Mouse (Mus musculus) liver, embryonic 14.5 days (tissue): ENCODE data around the gene Bphl. TPM values are rescaled to one million over a fixed set of nuclear protein-coding genes. Genes with fewer than 3 reads are reported as not detected.

Experiments
- ATAC-seq: fragments of 200-750 bp; cut with Nextera tagmentation; 2 replicates; pipeline ENCODE4 v1.8.0; 2017; ENCODE audit warnings: moderate number of reproducible peaks, mild to moderate bottlenecking, moderate library complexity; ENCODE audit not compliant: insufficient read depth
- DNase-seq, 3 experiments: peaks; one replicate each; pipeline ENCODE4 v3.0.0-alpha.2; 2012 to 2013; ENCODE audit warnings: low read depth in 3 of 3, low spot score in 3 of 3
- H3K27ac ChIP-seq: fragments of 300-500 bp; sonication (generic); 2 replicates; pipeline ENCODE4 v1.5.1; 2014; ENCODE audit warnings: moderate library complexity, mild to moderate bottlenecking, control low read depth, inconsistent platforms
- H3K27me3 ChIP-seq: fragments of 300-500 bp; sonication (generic); 2 replicates; pipeline ENCODE4 v1.6.1; 2014; ENCODE audit warnings: mild to moderate bottlenecking, low read length, moderate library complexity; ENCODE audit not compliant: control insufficient read depth, insufficient read depth
- H3K36me3 ChIP-seq: fragments of 300-500 bp; sonication (generic); replicated peaks from 2 replicates; pipeline ENCODE4 v1.6.1; 2014; ENCODE audit warnings: low read depth; ENCODE audit not compliant: control insufficient read depth, insufficient read depth
- H3K4me1 ChIP-seq, 2 experiments: fragments of 200-500 bp in 1 of 2; fragments of 300-500 bp in 1 of 2; sonication (generic) in 1 of 2; replicated peaks; 2 replicates each; pipeline ENCODE4 v1.6.1; 2012 to 2014; ENCODE audit warnings: antibody characterized with exemption in 1 of 2, inconsistent platforms in 1 of 2, low read length in 1 of 2; ENCODE audit not compliant: control insufficient read depth in 2 of 2, insufficient read depth in 2 of 2
- H3K4me2 ChIP-seq: fragments of 300-500 bp; sonication (generic); 2 replicates; pipeline ENCODE4 v1.6.1; 2014; ENCODE audit warnings: low read depth, mild to moderate bottlenecking, control low read depth, moderate library complexity
- H3K4me3 ChIP-seq, 2 experiments: fragments of 200-500 bp in 1 of 2; fragments of 300-500 bp in 1 of 2; sonication (generic) in 1 of 2; 2 replicates each; pipeline ENCODE4 v1.5.1; 2012 to 2014; ENCODE audit warnings: low read depth in 2 of 2, low read length in 2 of 2, mild to moderate bottlenecking in 2 of 2, control low read depth in 1 of 2, inconsistent platforms in 1 of 2, moderate library complexity in 1 of 2; ENCODE audit not compliant: insufficient read depth in 1 of 2
- H3K9ac ChIP-seq: fragments of 300-500 bp; sonication (generic); replicated peaks from 2 replicates; pipeline ENCODE4 v1.6.1; 2014; ENCODE audit warnings: mild to moderate bottlenecking, control low read depth, moderate library complexity
- H3K9me3 ChIP-seq: fragments of 300-500 bp; sonication (generic); 2 replicates; pipeline ENCODE4 v1.6.1; 2016; ENCODE audit warnings: low read length, mixed read lengths; ENCODE audit not compliant: control insufficient read depth
- CTCF ChIP-seq: IDR thresholded peaks from 2 replicates; pipeline ENCODE4 v1.5.1; 2016; ENCODE audit warnings: antibody characterized with exemption, low read depth, control low read depth
- EP300 ChIP-seq: IDR thresholded peaks from 2 replicates; pipeline ENCODE4 v1.6.1; 2016; ENCODE audit warnings: antibody characterized with exemption, low read depth
- WGBS: fragments of 180-500 bp; shearing (Covaris S2); extraction: QIAGEN DNeasy Blood & Tissue Kit; methylation state at CpG from one replicate; pipeline ENCODE4 v1.1.7; 2014; ENCODE audit not compliant: insufficient replicate concordance; 5-methylcytosine and 5-hydroxymethylcytosine counted together
- polyA plus RNA-seq, 2 experiments: library from polyadenylated mRNA; depleted of rRNA in 1 of 2; stranded (reverse) in 1 of 2; unstranded in 1 of 2; fragments of >200 nt; fragmentation: Nextera tagmentation in 1 of 2; extraction: Ambion mirVana in 1 of 2; gene quantifications; 2 replicates each; pipeline versions ENCODE4 v1.2.1 to v1.2.3; 2012 to 2014

Bphl gene
- polyA plus RNA-seq, 2 experiments = 21.9 to 36.6 TPM

GRCm38 (mm10) chr13:34057252-34057651, 19.9 kb downstream of the Bphl start:
- Histone ChIP-seq H3K9me3 (no peaks in the 10 kb centered on the region), H3K27me3 (no peaks in the 10 kb centered on the region), H3K9ac (no peak overlapping the region), H3K36me3 (no peaks in the 10 kb centered on the region), H3K27ac (no peak overlapping the region), H3K4me3 (no peak overlapping the region), H3K4me1 (peaks cover 0 to 12% of the 10 kb centered on the region in 2 experiments; a peak in 2 of 4 replicates), H3K4me2 (no peak overlapping the region)
- no peak for DNase-seq
- ATAC-seq = no peak
- TF ChIP-seq CTCF (no peak), EP300 (no peak)
- WGBS = 67% methylated on average over 1 of the region's 1 CpGs

- 76% methylated on average over 9 of the region's 9 CpGs for WGBS
- no peaks in the 10 kb centered on the region for H3K9me3 ChIP-seq
- no peaks in the 10 kb centered on the region for H3K27me3 ChIP-seq
- H3K4me3 ChIP-seq = no peak overlapping the region
- 0 out of 4 replicates have a peak, but pooled peaks cover 0 to 3% of the 10 kb centered on the region in 2 experiments for H3K4me1 ChIP-seq
- H3K9ac ChIP-seq = no peak overlapping the region
- DNase-seq = no peak
- no peak for TF ChIP-seq CTCF
- no peak for TF ChIP-seq EP300
- ATAC-seq = no peak
- no peak overlapping the region for H3K4me2 ChIP-seq
- no peaks in the 10 kb centered on the region for H3K36me3 ChIP-seq
- no peak overlapping the region for H3K27ac ChIP-seq
Measured at GRCm38 (mm10) chr13:34060061-34060460, 22.7 kb downstream of the Bphl start.

GRCm38 (mm10) chr13:34062466-34062865, 25.1 kb downstream of the Bphl start:
- H3K27ac ChIP-seq = no peak overlapping the region
- no peak for DNase-seq
- H3K4me3 ChIP-seq = no peak overlapping the region
- no peaks in the 10 kb centered on the region for H3K27me3 ChIP-seq
- no peaks in the 10 kb centered on the region for H3K9me3 ChIP-seq
- no peak overlapping the region for H3K9ac ChIP-seq
- no peak for ATAC-seq
- WGBS = 81% methylated on average over 10 of the region's 10 CpGs
- TF ChIP-seq EP300 (no peak), CTCF (no peak)
- no peaks in the 10 kb centered on the region for H3K4me1 ChIP-seq
- no peaks in the 10 kb centered on the region for H3K36me3 ChIP-seq
- H3K4me2 ChIP-seq = no peak overlapping the region

GRCm38 (mm10) chr13:34066351-34066750, 29.0 kb downstream of the Bphl start:
- Histone ChIP-seq H3K36me3 (no peaks in the 10 kb centered on the region), H3K27ac (no peak overlapping the region), H3K9ac (no peak overlapping the region), H3K4me2 (no peak overlapping the region), H3K4me1 (peaks cover 0 to 2% of the 10 kb centered on the region in 2 experiments; a peak in 2 of 4 replicates), H3K9me3 (no peaks in the 10 kb centered on the region), H3K27me3 (no peaks in the 10 kb centered on the region), H3K4me3 (no peak overlapping the region)
- ATAC-seq (no peak), DNase-seq (no peak)
- no peak for TF ChIP-seq EP300
- no peak for TF ChIP-seq CTCF
- WGBS = 48% methylated on average over 1 of the region's 1 CpGs

GRCm38 (mm10) chr13:34070296-34070695, 32.9 kb downstream of the Bphl start:
- Histone ChIP-seq H3K36me3 (no peaks in the 10 kb centered on the region; the same call in 1 of the 2 replicates), H3K4me2 (no peak overlapping the region), H3K27me3 (no peaks in the 10 kb centered on the region), H3K4me3 (no peak overlapping the region), H3K27ac (no peak overlapping the region), H3K9ac (no peak overlapping the region), H3K9me3 (no peaks in the 10 kb centered on the region), H3K4me1 (peaks cover 0 to 2% of the 10 kb centered on the region in 2 experiments; a peak in 2 of 4 replicates)
- DNase-seq = no peak
- TF ChIP-seq CTCF (no peak), EP300 (no peak)
- WGBS = 55% methylated on average over 4 of the region's 4 CpGs
- no peak for ATAC-seq
